Mouse (Mus musculus) MEL (cell line): ENCODE results near the gene Mmgt2. TPM values are rescaled to one million over a fixed set of nuclear protein-coding genes. Genes with fewer than 3 reads are reported as not detected.

Experiments used
- DNase-seq: peaks from one replicate; pipeline ENCODE4 v3.0.0; 2011; ENCODE audit warnings: low read depth, low spot score
- H3K27ac ChIP-seq: 2 replicates; pipeline ENCODE4 v1.5.1; 2012; ENCODE audit warnings: low read depth, mild to moderate bottlenecking, control low read depth, low read length, moderate library complexity; ENCODE audit not compliant: control insufficient read depth
- H3K27me3 ChIP-seq, 2 experiments: fragments of 150-350 bp in 1 of 2; sonication (generic) in 1 of 2; 2 replicates each; pipeline ENCODE4 v1.6.1; 2012; ENCODE audit warnings: low read length in 2 of 2, mild to moderate bottlenecking in 2 of 2, improper control_type of control experiment in 1 of 2, moderate library complexity in 1 of 2; ENCODE audit not compliant: insufficient read depth in 2 of 2, control insufficient read depth in 1 of 2
- H3K36me3 ChIP-seq, 2 experiments: 2 replicates each; pipeline ENCODE4 v1.6.1; 2012 to 2014; ENCODE audit warnings: low read length in 2 of 2, improper control_type of control experiment in 1 of 2, inconsistent platforms in 1 of 2, mild to moderate bottlenecking in 1 of 2; ENCODE audit not compliant: insufficient read depth in 2 of 2, control insufficient read depth in 1 of 2
- H3K4me1 ChIP-seq, 2 experiments: fragments of 150-350 bp in 1 of 2; sonication (generic) in 1 of 2; 2 replicates each; pipeline ENCODE4 v1.6.1; 2012; ENCODE audit warnings: low read length in 2 of 2, improper control_type of control experiment in 1 of 2, mild to moderate bottlenecking in 1 of 2; ENCODE audit not compliant: insufficient read depth in 2 of 2, control insufficient read depth in 1 of 2
- H3K4me3 ChIP-seq, 2 experiments: fragments of 150-350 bp in 1 of 2; sonication (generic) in 1 of 2; 2 replicates each; pipeline ENCODE4 v1.5.1; 2012; ENCODE audit warnings: low read depth in 2 of 2, low read length in 2 of 2, mild to moderate bottlenecking in 2 of 2, moderate library complexity in 2 of 2, control low read depth in 1 of 2, improper control_type of control experiment in 1 of 2; ENCODE audit not compliant: control insufficient read depth in 1 of 2, insufficient read depth in 1 of 2
- H3K79me2 ChIP-seq: 2 replicates; pipeline ENCODE4 v1.6.1; 2012; ENCODE audit warnings: mild to moderate bottlenecking, low read length, moderate library complexity; ENCODE audit not compliant: control insufficient read depth, poor library complexity, insufficient read depth
- H3K9ac ChIP-seq: 2 replicates; pipeline ENCODE4 v1.6.1; 2012; ENCODE audit warnings: low read depth, mild to moderate bottlenecking, control low read depth, low read length, moderate library complexity; ENCODE audit not compliant: control insufficient read depth, poor library complexity, severe bottlenecking
- H3K9me3 ChIP-seq: fragments of 150-350 bp; sonication (generic); replicated peaks from 2 replicates; pipeline ENCODE4 v1.6.1; 2012; ENCODE audit warnings: mild to moderate bottlenecking, low read length, improper control_type of control experiment, moderate library complexity; ENCODE audit not compliant: insufficient read depth
- CHD1 ChIP-seq: IDR thresholded peaks from 2 replicates; pipeline ENCODE4 v1.6.1; 2012; ENCODE audit warnings: low read depth, mild to moderate bottlenecking, inconsistent platforms, low read length, improper control_type of control experiment
- ETS1 ChIP-seq: IDR thresholded peaks from 2 replicates; pipeline ENCODE4 v1.6.1; 2012; ENCODE audit warnings: low read depth, mild to moderate bottlenecking, inconsistent platforms, low read length, improper control_type of control experiment, moderate library complexity
- GABPA ChIP-seq: IDR thresholded peaks from 2 replicates; pipeline ENCODE4 v1.6.1; 2012; ENCODE audit warnings: low read depth, mild to moderate bottlenecking, inconsistent platforms, low read length, improper control_type of control experiment, moderate library complexity
- GATA1 ChIP-seq: IDR thresholded peaks from 2 replicates; pipeline ENCODE4 v1.6.1; 2011; ENCODE audit warnings: low read depth, low read length, improper control_type of control experiment
- HCFC1 ChIP-seq: IDR thresholded peaks from 2 replicates; pipeline ENCODE4 v1.6.1; 2012; ENCODE audit warnings: low read depth, mild to moderate bottlenecking, inconsistent platforms, low read length, improper control_type of control experiment, moderate library complexity
- JUND ChIP-seq: IDR thresholded peaks from 2 replicates; pipeline ENCODE4 v1.6.1; 2011; ENCODE audit warnings: low read depth, mild to moderate bottlenecking, improper control_type of control experiment, low read length
- KAT2A ChIP-seq: conservative IDR thresholded peaks from 2 replicates; pipeline ENCODE4 v1.6.1; 2012; ENCODE audit warnings: low read depth, low read length, improper control_type of control experiment, inconsistent platforms
- MXI1 ChIP-seq: IDR thresholded peaks from 2 replicates; pipeline ENCODE4 v1.6.1; 2011; ENCODE audit warnings: mild to moderate bottlenecking, low read depth, low read length, improper control_type of control experiment
- POLR2A ChIP-seq, 2 experiments: IDR thresholded peaks; 2 replicates each; pipeline ENCODE4 v1.6.1; 2011 to 2012; ENCODE audit warnings: low read length in 2 of 2, mild to moderate bottlenecking in 2 of 2, control low read depth in 1 of 2, improper control_type of control experiment in 1 of 2, low read depth in 1 of 2, moderate library complexity in 1 of 2; ENCODE audit not compliant: control insufficient read depth in 1 of 2, insufficient read depth in 1 of 2, poor library complexity in 1 of 2
- POLR2AphosphoS2 ChIP-seq: IDR thresholded peaks from 2 replicates; pipeline ENCODE4 v1.6.1; 2011; ENCODE audit warnings: low read length, improper control_type of control experiment
- POLR2AphosphoS5 ChIP-seq: IDR thresholded peaks from 2 replicates; pipeline ENCODE4 v1.6.1; 2012; ENCODE audit warnings: low read depth, borderline replicate concordance, mild to moderate bottlenecking, inconsistent platforms, low read length, moderate library complexity, mixed read lengths
- RAD21 ChIP-seq: IDR thresholded peaks from 2 replicates; pipeline ENCODE4 v1.6.1; 2011; ENCODE audit warnings: mild to moderate bottlenecking, low read depth, low read length, improper control_type of control experiment
- RCOR1 ChIP-seq: IDR thresholded peaks from 2 replicates; pipeline ENCODE4 v1.6.1; 2012; ENCODE audit warnings: low read depth, mild to moderate bottlenecking, inconsistent platforms, low read length, improper control_type of control experiment
- TCF12 ChIP-seq: IDR thresholded peaks from 2 replicates; pipeline ENCODE4 v1.6.1; 2014; ENCODE audit warnings: low read depth, mild to moderate bottlenecking, inconsistent platforms, low read length, improper control_type of control experiment, moderate library complexity
- USF2 ChIP-seq, 2 experiments: IDR thresholded peaks; 2 replicates each; pipeline ENCODE4 v1.6.1; 2011 to 2012; ENCODE audit warnings: improper control_type of control experiment in 2 of 2, low read length in 2 of 2, borderline replicate concordance in 1 of 2, inconsistent platforms in 1 of 2, low read depth in 1 of 2, mild to moderate bottlenecking in 1 of 2; ENCODE audit not compliant: insufficient read depth in 1 of 2
- ZC3H11A ChIP-seq: IDR thresholded peaks from 2 replicates; pipeline ENCODE4 v1.6.1; 2012; ENCODE audit warnings: low read depth, mild to moderate bottlenecking, inconsistent platforms, low read length, improper control_type of control experiment
- ZKSCAN1 ChIP-seq: IDR thresholded peaks from 2 replicates; pipeline ENCODE4 v1.6.1; 2012; ENCODE audit warnings: low read depth, mild to moderate bottlenecking, inconsistent platforms, low read length, improper control_type of control experiment, moderate library complexity
- polyA plus RNA-seq, 2 experiments: library from polyadenylated mRNA; stranded (reverse) in 1 of 2; unstranded in 1 of 2; fragments of >175 nt in 1 of 2; fragments of >200 nt in 1 of 2; gene quantifications; 2 replicates each; pipeline versions ENCODE4 v1.2.1 to v1.2.4; 2012; ENCODE audit warnings: low replicate concordance in 2 of 2, low read depth in 1 of 2; ENCODE audit not compliant: insufficient read length in 2 of 2, insufficient read depth in 1 of 2, missing spikeins in 1 of 2
- total RNA-seq: library from RNA; depleted of rRNA; stranded (reverse); fragments of 300-350 nt; gene quantifications from 2 replicates; pipeline ENCODE4 v1.2.3, GENCODE M21; 2012

Gene Mmgt2
- total and polyA plus RNA-seq, 3 experiments = 24.1 to 51.9 TPM; not detected in 1

DNA sequence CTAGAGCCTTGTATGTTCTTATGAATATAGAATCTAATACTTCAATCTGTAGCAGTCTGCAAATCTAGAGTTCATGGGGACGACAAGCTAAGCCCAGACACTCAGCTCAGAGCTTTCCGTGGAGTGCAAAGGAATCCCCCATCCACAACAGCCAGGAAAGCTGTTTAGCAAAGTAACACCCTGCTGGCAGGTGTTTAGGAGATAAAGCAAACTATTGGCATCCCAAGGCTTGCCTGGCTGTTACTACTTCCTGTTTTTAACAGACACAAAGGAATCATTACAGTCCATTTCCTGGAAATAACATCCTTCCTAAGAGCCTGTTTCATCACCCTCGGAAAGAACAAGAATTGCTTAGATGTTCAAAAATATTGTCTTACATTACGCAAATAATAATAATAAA, 12.4 kb downstream of the Mmgt2 start (continued):
- no peak for TF ChIP-seq GABPA
- TF ChIP-seq, all 39 proteins: peak for 9

DNA sequence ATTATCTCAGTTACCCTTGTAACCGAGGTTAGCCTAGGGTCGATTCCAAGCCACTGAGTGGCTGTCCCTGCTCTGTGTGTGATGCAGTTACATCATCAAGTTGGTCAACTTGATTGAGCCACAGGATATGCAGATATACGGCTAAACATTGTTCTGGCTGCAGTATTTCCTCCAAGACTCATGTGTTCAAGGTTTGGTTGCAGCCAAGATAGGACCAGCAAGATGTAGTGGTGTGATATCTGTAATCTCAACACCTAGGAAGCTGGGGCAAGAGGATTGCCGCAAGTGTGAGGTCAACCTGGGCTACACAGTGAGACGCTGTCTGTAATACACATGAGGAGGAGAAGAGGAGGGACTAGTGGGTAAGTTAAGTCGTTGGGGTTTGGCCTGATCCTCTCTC, 15.8 kb downstream of the Mmgt2 start:
- Histone ChIP-seq H3K4me1 (peaks cover 4 to 17% of the 10 kb centered on the region in 2 experiments), H3K79me2 (no peaks in the 10 kb centered on the region), H3K4me3 (no peak overlapping the region), H3K9ac (no peak overlapping the region), H3K36me3 (peaks cover 0 to 16% of the 10 kb centered on the region in 2 experiments; a peak in 2 of 4 replicates), H3K27me3 (no peaks in the 10 kb centered on the region), H3K9me3 (no peaks in the 10 kb centered on the region), H3K27ac (no peak overlapping the region)
- no peak for DNase-seq
- TF ChIP-seq ETS1 (0 out of 2 replicates have a peak, but pooled peaks have one; percentile 6), GATA1 (no peak), TCF12 (peak; percentile 43; the same call in 1 of the 2 replicates)

DNA sequence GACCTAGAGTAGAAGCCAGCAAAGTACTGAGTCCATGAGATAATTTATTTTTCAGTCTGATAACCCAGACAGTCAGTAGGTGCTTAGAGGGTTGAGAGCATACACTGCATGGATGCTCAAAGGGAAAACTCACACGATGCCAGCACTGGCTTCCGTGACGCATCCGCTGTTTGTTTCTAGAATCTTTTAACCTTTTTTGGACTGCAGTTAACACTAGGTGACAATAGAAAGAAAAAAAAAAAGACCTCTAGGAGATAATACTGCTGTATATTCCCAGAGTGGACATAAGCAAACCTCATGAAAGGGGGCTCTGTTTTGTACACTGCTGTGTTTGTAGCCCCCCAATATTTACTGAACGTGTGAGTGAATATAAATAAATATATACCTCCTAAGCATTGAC, 20.5 kb downstream of the Mmgt2 start:
- Histone ChIP-seq H3K27ac (no peak overlapping the region), H3K27me3 (no peaks in the 10 kb centered on the region), H3K79me2 (no peaks in the 10 kb centered on the region), H3K4me3 (no peak overlapping the region), H3K36me3 (no peaks in the 10 kb centered on the region), H3K9ac (no peak overlapping the region), H3K9me3 (no peaks in the 10 kb centered on the region), H3K4me1 (peaks cover 0 to 5% of the 10 kb centered on the region in 2 experiments; a peak in 3 of 4 replicates)
- no peak for DNase-seq
- TF ChIP-seq RCOR1 (no peak), POLR2A (IDR thresholded peaks at IDR 0.05; ENCODE audit: control insufficient read depth in 1 of 2, insufficient read depth in 1 of 2, low read depth in 1 of 2, low read length in 2 of 2, poor library complexity in 1 of 2) (no peak), USF2 (IDR thresholded peaks at IDR 0.05; ENCODE audit: borderline replicate concordance in 1 of 2, insufficient read depth in 1 of 2, low read depth in 1 of 2, low read length in 2 of 2) (no peak)

DNA sequence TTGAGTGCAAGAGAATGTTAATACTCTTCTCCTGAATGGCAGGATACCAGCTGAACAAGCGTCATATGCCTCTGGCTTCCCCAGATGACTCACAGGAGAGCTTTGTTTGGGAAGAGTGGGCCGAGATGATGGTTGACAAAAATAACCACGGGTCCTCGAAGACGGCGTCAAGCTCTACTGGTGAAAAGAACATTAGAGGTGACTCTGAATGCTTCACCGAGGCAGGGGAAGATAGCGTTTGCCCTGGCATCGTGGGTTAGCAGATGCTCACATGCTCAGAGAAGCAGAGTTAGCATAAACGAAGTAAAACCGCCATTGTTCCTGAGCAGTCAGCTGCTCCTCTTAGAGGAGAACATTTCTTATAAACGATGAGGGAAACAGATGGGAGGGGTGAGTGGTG, 21.0 kb downstream of the Mmgt2 start:
- Histone ChIP-seq H3K36me3 (no peaks in the 10 kb centered on the region), H3K27me3 (no peaks in the 10 kb centered on the region), H3K4me1 (peaks cover 0 to 5% of the 10 kb centered on the region in 2 experiments; a peak in 2 of 4 replicates), H3K9ac (no peak overlapping the region), H3K27ac (no peak overlapping the region), H3K9me3 (no peaks in the 10 kb centered on the region), H3K79me2 (no peaks in the 10 kb centered on the region), H3K4me3 (no peak overlapping the region)
- TF ChIP-seq CHD1 = no peak
- no peak for TF ChIP-seq ZKSCAN1
- TF ChIP-seq MXI1 = no peak
- no peak for TF ChIP-seq POLR2A (IDR thresholded peaks at IDR 0.05; ENCODE audit: control insufficient read depth in 1 of 2, insufficient read depth in 1 of 2, low read depth in 1 of 2, low read length in 2 of 2, poor library complexity in 1 of 2)
- TF ChIP-seq RAD21 = no peak
- TF ChIP-seq KAT2A = no peak
- no peak for TF ChIP-seq POLR2AphosphoS2
- TF ChIP-seq HCFC1 = no peak
- TF ChIP-seq JUND = no peak
- no peak for TF ChIP-seq POLR2AphosphoS5
- TF ChIP-seq GATA1 = no peak
- TF ChIP-seq ZC3H11A = no peak
- no peak for DNase-seq
